Mouse (Mus musculus) MN1 (cell line): ENCODE results near the gene Gm8334.
"Not testable (repeated sequence)": the region's sequence is repeated elsewhere in the genome, so short reads cannot be mapped to it uniquely, and the experiment has no call there.

Source experiments
- DNase-seq: peaks from one replicate; pipeline ENCODE4 v3.0.0-alpha.2; 2016; ENCODE audit warnings: low spot score

Gene Gm8334

DNA sequence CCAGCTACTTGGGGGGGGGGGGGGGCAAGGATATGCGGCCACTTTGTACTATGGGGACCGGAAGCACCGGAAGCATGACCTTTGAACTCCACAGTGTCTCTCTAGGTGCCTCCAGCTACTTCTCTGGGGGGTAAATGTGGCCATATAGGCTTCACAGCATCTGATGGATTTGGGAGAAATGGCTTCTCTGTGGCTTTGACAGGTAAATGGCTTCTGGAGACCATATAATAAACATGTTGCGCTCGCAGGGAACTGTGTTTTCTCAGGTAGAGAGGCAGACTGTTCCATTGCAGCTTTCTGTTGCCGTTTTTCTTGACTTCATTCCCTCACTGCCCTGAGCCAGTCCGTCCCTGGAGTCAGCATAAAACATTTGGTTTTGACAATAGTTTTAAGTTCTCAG lies at the start of gene Gm8334:
TSS of gene Gm8334 (minus strand) at position 101 of the 400 bp plus-strand sequence.
- DNase-seq = not testable (repeated sequence)

DNA sequence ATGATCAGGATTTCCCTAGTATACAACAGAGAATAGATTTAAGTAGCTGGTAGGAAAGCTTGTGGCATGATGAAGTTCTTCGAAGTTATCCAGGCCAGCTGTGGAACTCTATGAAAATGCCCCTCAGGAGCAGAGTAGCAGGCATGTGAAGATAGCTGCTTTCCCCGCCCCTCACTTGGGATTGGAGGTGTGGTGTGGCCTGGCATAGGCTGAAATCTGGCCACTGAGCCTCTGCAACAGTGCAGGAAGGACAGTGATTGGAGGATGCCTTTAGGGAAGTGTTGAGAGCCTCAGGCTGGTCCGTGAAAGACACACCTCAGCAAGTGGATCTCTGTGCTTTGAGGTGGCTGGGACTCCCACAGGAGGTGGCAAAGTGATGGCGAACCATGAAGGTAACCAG lies 48.3 kb upstream of the Gm8334 start, which contains the start of gene Gm15127:
TSS of gene Gm15127 (plus strand) at position 301 of the 400 bp plus-strand sequence.
- not testable (repeated sequence) for DNase-seq
